Mouse (Mus musculus) kidney, postnatal 4 days (tissue): ENCODE results near the gene Onecut1.

Experiments used
- DNase-seq, 2 experiments: peaks; one replicate each; pipeline ENCODE4 v3.0.0; 2021; ENCODE audit warnings: mixed read lengths in 2 of 2

The Onecut1 gene

GRCm38 (mm10) chr9:74862096-74862780 lies 517 bp downstream of the Onecut1 start:
- peak in 1 of 2 experiments; percentile 33 for DNase-seq

- DNase-seq: no peak
Observed at GRCm38 (mm10) chr9:74862783-74863654, 1.3 kb downstream of the Onecut1 start.

GRCm38 (mm10) chr9:74863655-74864443 lies 2.1 kb downstream of the Onecut1 start:
- DNase-seq: no peak

- peak in 1 of 2 experiments; percentile 51 for DNase-seq
Observed at GRCm38 (mm10) chr9:74864471-74864870, 2.8 kb downstream of the Onecut1 start.

GRCm38 (mm10) chr9:74866596-74867313 lies 5.0 kb downstream of the Onecut1 start:
- peak; percentile 43 to 60 for DNase-seq

GRCm38 (mm10) chr9:74867641-74868205 lies 6.0 kb downstream of the Onecut1 start:
- DNase-seq: peak; percentile 69 to 75

GRCm38 (mm10) chr9:74868336-74868950 lies 6.7 kb downstream of the Onecut1 start:
- peak; percentile 83 to 84 for DNase-seq

GRCm38 (mm10) chr9:74870960-74871688 lies 9.4 kb downstream of the Onecut1 start:
- peak; percentile 85 to 86 for DNase-seq

- no peak for DNase-seq
Observed at GRCm38 (mm10) chr9:74876328-74876727, 14.6 kb downstream of the Onecut1 start.

GRCm38 (mm10) chr9:74877709-74878108 lies 16.0 kb downstream of the Onecut1 start:
- DNase-seq: no peak

- DNase-seq: no peak
Observed at GRCm38 (mm10) chr9:74887866-74888265, 26.1 kb downstream of the Onecut1 start.

GRCm38 (mm10) chr9:74896742-74897141 lies 35.0 kb downstream of the Onecut1 start:
- DNase-seq: no peak

GRCm38 (mm10) chr9:74897375-74897982 lies 35.8 kb downstream of the Onecut1 start:
- no peak for DNase-seq

GRCm38 (mm10) chr9:74900141-74900540 lies 38.4 kb downstream of the Onecut1 start:
- no peak for DNase-seq

GRCm38 (mm10) chr9:74904866-74905508 lies 43.3 kb downstream of the Onecut1 start:
- DNase-seq: peak; percentile 66 to 76

- no peak for DNase-seq
Observed at GRCm38 (mm10) chr9:74906951-74907350, 45.2 kb downstream of the Onecut1 start.

- peak; percentile 52 to 56 for DNase-seq
Observed at GRCm38 (mm10) chr9:74909245-74909644, 47.5 kb downstream of the Onecut1 start.

- no peak for DNase-seq
Observed at GRCm38 (mm10) chr9:74910226-74910759, 48.6 kb downstream of the Onecut1 start.

GRCm38 (mm10) chr9:74911430-74911829 lies 49.7 kb downstream of the Onecut1 start:
- no peak for DNase-seq

GRCm38 (mm10) chr9:74911919-74912318 lies 50.2 kb downstream of the Onecut1 start:
- peak; percentile 68 to 78 for DNase-seq
